Mouse (Mus musculus): Measurements from ENCODE around the gene Slc7a6. TPM values are rescaled to one million over a fixed set of nuclear protein-coding genes. Genes with fewer than 3 reads are reported as not detected.

Gene Slc7a6
- polyA plus RNA-seq, 1 experiment from 2014 or later = 17.4 TPM

Other genes starting within 250 kb of the Slc7a6 start
- gene Ctrl, start 235.0 kb upstream of the Slc7a6 start, polyA plus RNA-seq (2016; fragmentation: Nextera tagmentation; extraction: Ambion mirVana) = 0.94 and 1.0 TPM in 2 replicates
- gene Psmb10, start 230.4 kb upstream of the Slc7a6 start, polyA plus RNA-seq (2016; fragmentation: Nextera tagmentation; extraction: Ambion mirVana) = 77.2 and 84.6 TPM in 2 replicates
- gene Lcat, start 225.5 kb upstream of the Slc7a6 start, polyA plus RNA-seq (2016; fragmentation: Nextera tagmentation; extraction: Ambion mirVana) = 26.3 and 29.2 TPM in 2 replicates
- 18.2 and 18.6 TPM in 2 replicates for gene Slc12a4, start 202.8 kb upstream of the Slc7a6 start, polyA plus RNA-seq (2016; fragmentation: Nextera tagmentation; extraction: Ambion mirVana)
- gene Dpep3, start 189.4 kb upstream of the Slc7a6 start, polyA plus RNA-seq (2016; fragmentation: Nextera tagmentation; extraction: Ambion mirVana) = not detected in 2 replicates
- 16.0 and 16.5 TPM in 2 replicates for gene Dus2, start 177.5 kb upstream of the Slc7a6 start, polyA plus RNA-seq (2016; fragmentation: Nextera tagmentation; extraction: Ambion mirVana)
- gene Dpep2nb, start 162.9 kb upstream of the Slc7a6 start, polyA plus RNA-seq (2016; fragmentation: Nextera tagmentation; extraction: Ambion mirVana) = not detected in 2 replicates
- gene Ddx28, start 157.0 kb upstream of the Slc7a6 start, polyA plus RNA-seq (2016; fragmentation: Nextera tagmentation; extraction: Ambion mirVana) = 14.7 TPM in 2 replicates
- 5.0 and 5.8 TPM in 2 replicates for gene Nfatc3, start 110.0 kb upstream of the Slc7a6 start, polyA plus RNA-seq (2016; fragmentation: Nextera tagmentation; extraction: Ambion mirVana)
- 6.6 and 7.9 TPM in 2 replicates for gene Esrp2, start 31.9 kb upstream of the Slc7a6 start, polyA plus RNA-seq (2016; fragmentation: Nextera tagmentation; extraction: Ambion mirVana)
- 9.8 TPM in 2 replicates for gene Pla2g15, start 18.5 kb upstream of the Slc7a6 start, polyA plus RNA-seq (2016; fragmentation: Nextera tagmentation; extraction: Ambion mirVana)
- 20.1 and 21.9 TPM in 2 replicates for gene Slc7a6os, start 42.1 kb downstream of the Slc7a6 start, polyA plus RNA-seq (2016; fragmentation: Nextera tagmentation; extraction: Ambion mirVana)
- 43.2 and 45.6 TPM in 2 replicates for gene Prmt7, start 42.1 kb downstream of the Slc7a6 start, polyA plus RNA-seq (2016; fragmentation: Nextera tagmentation; extraction: Ambion mirVana)
- 0.61 and 0.92 TPM in 2 replicates for gene Smpd3, start 169.1 kb downstream of the Slc7a6 start, polyA plus RNA-seq (2016; fragmentation: Nextera tagmentation; extraction: Ambion mirVana)
- gene Zfp90, start 246.5 kb downstream of the Slc7a6 start, polyA plus RNA-seq (2016; fragmentation: Nextera tagmentation; extraction: Ambion mirVana) = 3.5 and 3.8 TPM in 2 replicates